Mouse (Mus musculus): ENCODE data around the gene Sgta.

Gene Sgta

GRCm38 (mm10) chr10:81021547-81022110 lies 38.4 kb downstream of the Sgta start:
- in situ Hi-C loops (cut with MboI; ENCODE audit: low sequenced_read_pairs) = no loop called here

- in situ Hi-C loops (cut with MboI; ENCODE audit: low sequenced_read_pairs) = no loop called here
Observed at GRCm38 (mm10) chr10:81020207-81020606, 39.8 kb downstream of the Sgta start.

GRCm38 (mm10) chr10:81019687-81020086 lies 40.3 kb downstream of the Sgta start:
- in situ Hi-C loops (cut with MboI; ENCODE audit: low sequenced_read_pairs) = no loop called here

GRCm38 (mm10) chr10:81018326-81018725 lies 41.7 kb downstream of the Sgta start:
- in situ Hi-C loops (cut with MboI; ENCODE audit: low sequenced_read_pairs) = no loop called here

- in situ Hi-C loops (cut with MboI; ENCODE audit: low sequenced_read_pairs) = no loop called here
Observed at GRCm38 (mm10) chr10:81016645-81017044, 43.3 kb downstream of the Sgta start.

GRCm38 (mm10) chr10:81015666-81016065 lies 44.3 kb downstream of the Sgta start:
- in situ Hi-C loops (cut with MboI; ENCODE audit: low sequenced_read_pairs) = no loop called here

- in situ Hi-C loops (cut with MboI; ENCODE audit: low sequenced_read_pairs) = no loop called here
Observed at GRCm38 (mm10) chr10:81014393-81015384, 45.3 kb downstream of the Sgta start, which contains the start of gene Gng7. Gene Gng7 (minus strand): TSS chr10:81014945.

- in situ Hi-C loops (cut with MboI; ENCODE audit: low sequenced_read_pairs) = no loop called here
Observed at GRCm38 (mm10) chr10:81010851-81011250, 49.1 kb downstream of the Sgta start.

- in situ Hi-C loops (cut with MboI; ENCODE audit: low sequenced_read_pairs) = no loop called here
Observed at GRCm38 (mm10) chr10:81007240-81007639, 52.7 kb downstream of the Sgta start.

- in situ Hi-C loops (cut with MboI; ENCODE audit: low sequenced_read_pairs) = no loop called here
Observed at GRCm38 (mm10) chr10:81006005-81006677, 53.8 kb downstream of the Sgta start.

- in situ Hi-C loops (cut with MboI; ENCODE audit: low sequenced_read_pairs) = no loop called here
Observed at GRCm38 (mm10) chr10:81001161-81001560, 58.8 kb downstream of the Sgta start.

GRCm38 (mm10) chr10:81000197-81001062 lies 59.6 kb downstream of the Sgta start:
- in situ Hi-C loops (cut with MboI; ENCODE audit: low sequenced_read_pairs) = no loop called here

GRCm38 (mm10) chr10:80999362-81000196 lies 60.4 kb downstream of the Sgta start:
- in situ Hi-C loops (cut with MboI; ENCODE audit: low sequenced_read_pairs) = loop anchor here (5.0 kb wide), 1 partner anchor 72 kb away; no protein-coding TSS in a partner anchor

GRCm38 (mm10) chr10:80998778-80999177 lies 61.2 kb downstream of the Sgta start:
- in situ Hi-C loops (cut with MboI; ENCODE audit: low sequenced_read_pairs) = loop anchor here (5.0 kb wide), 1 partner anchor 71 kb away; no protein-coding TSS in a partner anchor

- in situ Hi-C loops (cut with MboI; ENCODE audit: low sequenced_read_pairs) = loop anchor here (5.0 kb wide), 1 partner anchor 71 kb away; no protein-coding TSS in a partner anchor
Observed at GRCm38 (mm10) chr10:80998021-80998420, 62.0 kb downstream of the Sgta start.

- in situ Hi-C loops (cut with MboI; ENCODE audit: low sequenced_read_pairs) = loop anchor here (5.0 kb wide), 1 partner anchor 70 kb away; no protein-coding TSS in a partner anchor
Observed at GRCm38 (mm10) chr10:80997332-80997731, 62.6 kb downstream of the Sgta start.

- in situ Hi-C loops (cut with MboI; ENCODE audit: low sequenced_read_pairs) = loop anchor here (5.0 kb wide), 1 partner anchor 69 kb away; no protein-coding TSS in a partner anchor
Observed at GRCm38 (mm10) chr10:80996501-80996900, 63.5 kb downstream of the Sgta start.

GRCm38 (mm10) chr10:80995091-80995632 lies 64.8 kb downstream of the Sgta start:
- in situ Hi-C loops (cut with MboI; ENCODE audit: low sequenced_read_pairs) = loop anchor here (5.0 kb wide), 1 partner anchor 68 kb away; no protein-coding TSS in a partner anchor

GRCm38 (mm10) chr10:80994621-80995020 lies 65.4 kb downstream of the Sgta start:
- in situ Hi-C loops (cut with MboI; ENCODE audit: low sequenced_read_pairs) = loop anchor here (5.0 kb wide), 2 partner anchors 67 to 117 kb away; no protein-coding TSS in a partner anchor

All from CH12F3 (cell line).